Mouse (Mus musculus): Measurements from ENCODE around the gene Ccdc3. TPM values are rescaled to one million over a fixed set of nuclear protein-coding genes. Genes with fewer than 3 reads are reported as not detected.
A peak's percentile ranks its signal among the peaks of the same experiment; 100 is the strongest.

Ccdc3 gene
- polyA plus RNA-seq, 1 experiment = 11.5 TPM

DNA sequence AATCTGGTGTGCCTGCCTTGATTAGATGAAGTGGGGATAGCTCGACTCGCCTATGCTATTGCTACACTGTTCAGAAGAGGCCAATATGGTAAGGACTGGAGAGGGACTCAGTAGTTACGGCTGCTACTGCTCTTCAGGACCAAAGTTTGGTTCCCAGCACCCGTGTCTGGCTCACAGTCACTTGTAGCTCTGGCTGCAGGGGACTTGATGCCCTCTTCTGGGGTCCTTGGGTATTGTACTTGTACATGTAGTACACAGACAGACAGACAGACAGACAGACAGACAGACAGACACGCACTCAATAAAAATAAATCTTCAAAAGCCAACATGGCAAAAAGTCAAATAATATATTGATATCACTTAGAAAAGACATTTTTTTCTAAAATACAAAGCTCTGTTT lies 17.1 kb downstream of the Ccdc3 start:
- H3K27ac ChIP-seq (ENCODE audit: insufficient read depth, low read length) = no peak overlapping the region
- no peak overlapping the region for H3K4me3 ChIP-seq (ENCODE audit: insufficient read depth, low read length)
- TF ChIP-seq CTCF (IDR thresholded peaks at IDR 0.05; ENCODE audit: borderline replicate concordance, insufficient read depth, low read length) (no peak), POLR2A (IDR thresholded peaks at IDR 0.05; ENCODE audit: low read depth, low read length) (no peak)
- H3K4me1 ChIP-seq (ENCODE audit: control insufficient read depth, insufficient read depth, low read length) = no peaks in the 10 kb centered on the region

DNA sequence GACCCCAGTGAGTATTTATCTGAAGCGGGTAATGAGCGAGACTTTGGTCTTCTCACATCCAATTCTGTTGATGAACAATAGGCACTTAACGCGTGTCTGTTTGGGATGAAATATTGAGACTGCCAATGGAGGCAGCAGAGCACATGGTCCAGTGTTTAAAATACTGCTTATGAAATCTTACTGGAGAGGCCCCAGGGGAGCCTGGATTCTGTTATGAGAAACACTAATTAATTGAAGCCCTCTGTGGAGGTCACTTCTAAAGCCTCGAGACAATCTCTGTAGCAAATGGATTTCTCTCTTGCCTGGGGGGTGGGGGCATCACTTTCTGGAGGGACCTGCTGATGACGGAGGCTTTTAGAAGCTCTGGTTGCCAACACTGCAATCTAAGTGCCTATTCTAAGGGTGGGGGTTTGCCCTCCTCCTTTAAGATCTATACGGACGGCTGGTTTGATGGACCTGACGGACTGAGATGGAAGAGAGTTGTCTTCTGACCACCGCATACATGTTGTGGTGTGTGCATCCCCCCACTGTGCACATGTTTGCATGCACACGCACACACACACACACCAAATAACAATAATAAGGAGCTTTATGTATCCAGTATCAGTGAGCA lies 22.8 kb downstream of the Ccdc3 start:
- TF ChIP-seq POLR2A (IDR thresholded peaks at IDR 0.05; ENCODE audit: low read depth, low read length) (no peak), CTCF (IDR thresholded peaks at IDR 0.05; ENCODE audit: borderline replicate concordance, insufficient read depth, low read length) (no peak)
- Histone ChIP-seq H3K27ac (ENCODE audit: insufficient read depth, low read length) (no peak overlapping the region), H3K4me1 (ENCODE audit: control insufficient read depth, insufficient read depth, low read length) (no peaks in the 10 kb centered on the region), H3K4me3 (ENCODE audit: insufficient read depth, low read length) (no peak overlapping the region)

DNA sequence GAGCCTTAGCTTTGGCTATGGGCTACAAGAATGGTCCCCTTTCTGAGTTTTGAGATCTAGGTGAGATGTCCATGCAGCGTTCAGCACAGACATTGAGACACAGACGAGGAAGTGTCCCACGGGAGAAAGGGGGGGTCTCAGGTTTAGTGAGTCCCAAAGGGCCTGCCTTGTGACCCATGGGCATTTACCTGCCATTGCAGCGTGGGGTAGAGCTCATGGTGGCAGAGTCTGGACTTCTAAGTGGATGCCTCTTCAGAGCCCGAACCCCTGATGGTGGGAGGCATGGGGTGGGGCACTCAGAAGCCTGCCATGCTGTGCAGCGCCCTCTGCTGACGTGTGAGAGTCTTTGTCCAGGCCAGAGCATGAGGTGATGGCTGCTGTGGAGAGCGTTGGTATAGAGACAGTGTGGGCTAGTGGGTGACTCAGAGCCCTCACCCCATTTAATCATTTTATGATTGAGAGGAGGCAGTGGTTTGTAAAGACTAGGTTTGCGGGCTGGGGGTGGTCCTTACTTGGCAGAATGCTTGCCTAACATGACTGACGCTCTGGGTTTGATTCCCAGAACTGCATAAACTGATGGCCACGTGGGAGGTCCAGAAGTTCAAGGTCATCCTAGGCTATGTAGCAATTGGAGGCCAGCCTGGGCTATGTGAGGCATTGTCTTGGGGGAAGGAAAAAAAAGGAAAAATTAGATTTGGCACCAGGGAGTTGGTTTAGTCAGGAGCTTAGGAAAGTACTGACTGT lies 23.6 kb downstream of the Ccdc3 start:
- TF ChIP-seq POLR2A (IDR thresholded peaks at IDR 0.05; ENCODE audit: low read depth, low read length) = no peak
- Histone ChIP-seq H3K4me3 (ENCODE audit: insufficient read depth, low read length) (no peak overlapping the region), H3K4me1 (ENCODE audit: control insufficient read depth, insufficient read depth, low read length) (peaks cover 3% of the 10 kb centered on the region; the same call in 1 of the 2 replicates), H3K27ac (ENCODE audit: insufficient read depth, low read length) (no peak overlapping the region)

DNA sequence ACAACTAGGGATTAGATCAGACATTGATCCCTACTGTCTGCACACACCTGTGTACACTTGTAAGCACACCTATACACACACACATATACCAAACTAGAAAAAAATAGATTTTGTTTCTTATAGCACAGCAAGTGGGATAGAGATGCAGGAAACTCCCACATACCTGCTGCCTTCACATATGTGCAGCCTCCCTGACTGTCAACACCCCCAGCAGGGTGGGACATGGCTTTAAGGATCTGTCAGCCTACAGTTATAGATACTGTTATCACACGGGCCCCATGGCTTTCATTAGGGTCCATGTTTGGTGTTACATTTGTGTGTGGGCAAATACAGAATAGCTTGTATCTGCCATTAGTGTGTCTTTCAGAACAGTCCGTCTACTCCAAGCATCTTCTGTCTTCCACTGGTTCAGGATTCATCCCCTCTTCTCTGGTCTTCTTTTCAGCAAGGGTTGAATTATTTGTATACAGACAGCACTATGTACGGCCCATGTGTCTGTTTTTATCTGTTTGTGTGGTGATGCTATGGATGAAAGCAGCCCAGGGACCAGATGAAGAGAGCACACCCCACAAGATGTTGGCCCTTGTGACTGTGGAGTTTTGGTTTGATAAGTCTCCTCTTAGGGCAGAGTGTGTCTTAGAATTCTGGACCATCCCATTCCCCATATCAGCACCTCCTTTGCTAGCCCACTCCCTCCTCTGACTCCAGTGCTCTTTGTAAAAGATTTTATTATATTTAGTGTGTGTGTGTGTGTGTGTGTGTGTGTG lies 24.5 kb downstream of the Ccdc3 start:
- TF ChIP-seq POLR2A (IDR thresholded peaks at IDR 0.05; ENCODE audit: low read depth, low read length) = no peak
- no peak for TF ChIP-seq CTCF (IDR thresholded peaks at IDR 0.05; ENCODE audit: borderline replicate concordance, insufficient read depth, low read length)
- peaks cover 6% of the 10 kb centered on the region; the same call in 1 of the 2 replicates for H3K4me1 ChIP-seq (ENCODE audit: control insufficient read depth, insufficient read depth, low read length)
- no peak overlapping the region for H3K27ac ChIP-seq (ENCODE audit: insufficient read depth, low read length)
- H3K4me3 ChIP-seq (ENCODE audit: insufficient read depth, low read length) = no peak overlapping the region

DNA sequence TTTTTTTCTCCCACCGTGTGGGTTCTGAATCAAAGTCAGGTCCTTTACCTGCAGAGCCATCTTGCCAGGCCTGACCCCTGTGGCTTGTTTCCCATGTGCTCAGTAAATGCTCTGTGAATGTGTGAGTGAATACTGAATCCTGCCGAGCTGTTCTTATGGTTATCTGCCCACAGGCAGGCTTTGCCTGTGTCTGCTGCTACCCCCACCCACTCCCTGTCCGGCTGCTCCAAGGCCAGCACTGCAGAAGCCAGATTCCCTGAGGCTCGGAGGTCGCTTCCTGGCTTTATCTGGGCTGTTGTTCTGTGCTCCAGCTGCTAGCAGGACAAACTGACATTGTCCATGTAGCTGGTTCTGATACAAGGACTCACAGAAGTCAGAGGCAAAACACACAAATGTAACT lies 25.2 kb downstream of the Ccdc3 start:
- Histone ChIP-seq H3K27ac (ENCODE audit: insufficient read depth, low read length) (no peak overlapping the region), H3K4me3 (ENCODE audit: insufficient read depth, low read length) (no peak overlapping the region), H3K4me1 (ENCODE audit: control insufficient read depth, insufficient read depth, low read length) (peaks cover 6% of the 10 kb centered on the region; the same call in 1 of the 2 replicates)
- TF ChIP-seq CTCF (IDR thresholded peaks at IDR 0.05; ENCODE audit: borderline replicate concordance, insufficient read depth, low read length) (no peak), POLR2A (IDR thresholded peaks at IDR 0.05; ENCODE audit: low read depth, low read length) (no peak)

DNA sequence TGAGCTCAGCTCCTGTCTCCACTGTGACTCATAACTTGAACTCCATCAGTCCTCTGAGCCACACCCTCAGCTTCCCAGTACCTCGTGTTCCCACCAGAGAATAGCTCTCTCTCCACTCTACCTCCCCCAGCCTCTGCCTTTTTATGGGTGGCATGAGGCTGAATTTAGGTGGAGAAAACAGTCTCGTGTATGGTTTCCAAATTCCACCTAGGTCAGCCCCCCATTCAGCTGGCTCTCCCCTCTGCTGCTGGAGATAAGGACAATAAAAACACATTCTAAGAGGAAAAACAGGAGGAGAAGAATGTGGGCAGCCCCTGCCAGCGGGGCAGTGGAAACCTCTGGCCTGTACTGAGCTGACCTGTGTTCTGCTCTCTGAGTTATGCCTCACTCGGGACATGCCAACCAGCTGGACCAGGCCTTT lies 28.4 kb downstream of the Ccdc3 start:
- Histone ChIP-seq H3K4me1 (ENCODE audit: control insufficient read depth, insufficient read depth, low read length) (peaks cover 6% of the 10 kb centered on the region; the same call in 1 of the 2 replicates), H3K4me3 (ENCODE audit: insufficient read depth, low read length) (no peak overlapping the region), H3K27ac (ENCODE audit: insufficient read depth, low read length) (0 out of 2 replicates have a peak overlapping the region, but pooled peaks have one; percentile 5)
- TF ChIP-seq CTCF (IDR thresholded peaks at IDR 0.05; ENCODE audit: borderline replicate concordance, insufficient read depth, low read length) = no peak
- TF ChIP-seq POLR2A (IDR thresholded peaks at IDR 0.05; ENCODE audit: low read depth, low read length) = no peak

DNA sequence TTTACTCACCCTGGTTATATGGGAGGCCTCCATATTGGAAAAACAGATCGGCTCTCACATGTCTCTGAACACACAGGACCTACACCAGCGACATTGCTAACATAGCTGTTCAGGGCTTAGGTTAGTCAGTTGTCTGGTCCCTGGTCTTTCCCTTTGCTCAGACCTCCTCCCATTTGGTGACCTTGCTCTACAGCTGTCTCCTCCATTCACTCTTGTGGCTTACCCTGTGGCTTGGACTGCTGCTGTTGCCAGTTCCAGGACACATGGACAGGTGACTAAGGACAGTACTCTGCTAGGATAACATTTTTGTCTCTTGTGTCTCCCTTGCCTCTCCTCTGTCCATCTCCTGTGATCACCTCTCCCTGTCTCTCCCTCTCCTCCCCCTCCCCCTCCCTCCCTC lies 29.2 kb downstream of the Ccdc3 start:
- TF ChIP-seq CTCF (IDR thresholded peaks at IDR 0.05; ENCODE audit: borderline replicate concordance, insufficient read depth, low read length) = no peak
- no peak for TF ChIP-seq POLR2A (IDR thresholded peaks at IDR 0.05; ENCODE audit: low read depth, low read length)
- H3K4me1 ChIP-seq (ENCODE audit: control insufficient read depth, insufficient read depth, low read length) = peaks cover 6% of the 10 kb centered on the region; the same call in 1 of the 2 replicates
- no peak overlapping the region for H3K4me3 ChIP-seq (ENCODE audit: insufficient read depth, low read length)
- no peak overlapping the region for H3K27ac ChIP-seq (ENCODE audit: insufficient read depth, low read length)

DNA sequence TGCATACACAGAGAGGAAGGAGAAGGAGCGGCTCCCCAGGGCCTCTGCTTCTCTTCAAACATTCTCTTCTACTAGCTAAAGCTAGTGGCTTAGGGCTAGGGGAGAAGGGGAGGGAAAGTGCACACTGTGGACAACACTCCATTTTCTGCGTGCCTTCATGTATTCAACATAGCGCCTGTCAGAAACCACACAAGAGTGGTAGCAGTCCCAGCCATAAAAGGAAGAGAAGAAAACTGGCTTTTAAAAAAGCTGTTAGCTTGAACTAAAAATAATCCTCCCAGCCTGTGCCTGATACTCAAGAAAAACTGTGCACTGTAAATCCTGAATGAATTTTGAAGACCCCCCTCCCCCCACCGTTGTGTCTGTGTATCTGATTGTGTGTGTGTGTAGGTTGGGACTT lies 33.2 kb downstream of the Ccdc3 start:
- Histone ChIP-seq H3K4me3 (ENCODE audit: insufficient read depth, low read length) (no peak overlapping the region), H3K4me1 (ENCODE audit: control insufficient read depth, insufficient read depth, low read length) (peaks cover 13% of the 10 kb centered on the region), H3K27ac (ENCODE audit: insufficient read depth, low read length) (no peak overlapping the region)
- TF ChIP-seq CTCF (IDR thresholded peaks at IDR 0.05; ENCODE audit: borderline replicate concordance, insufficient read depth, low read length) = no peak
- no peak for TF ChIP-seq POLR2A (IDR thresholded peaks at IDR 0.05; ENCODE audit: low read depth, low read length)

DNA sequence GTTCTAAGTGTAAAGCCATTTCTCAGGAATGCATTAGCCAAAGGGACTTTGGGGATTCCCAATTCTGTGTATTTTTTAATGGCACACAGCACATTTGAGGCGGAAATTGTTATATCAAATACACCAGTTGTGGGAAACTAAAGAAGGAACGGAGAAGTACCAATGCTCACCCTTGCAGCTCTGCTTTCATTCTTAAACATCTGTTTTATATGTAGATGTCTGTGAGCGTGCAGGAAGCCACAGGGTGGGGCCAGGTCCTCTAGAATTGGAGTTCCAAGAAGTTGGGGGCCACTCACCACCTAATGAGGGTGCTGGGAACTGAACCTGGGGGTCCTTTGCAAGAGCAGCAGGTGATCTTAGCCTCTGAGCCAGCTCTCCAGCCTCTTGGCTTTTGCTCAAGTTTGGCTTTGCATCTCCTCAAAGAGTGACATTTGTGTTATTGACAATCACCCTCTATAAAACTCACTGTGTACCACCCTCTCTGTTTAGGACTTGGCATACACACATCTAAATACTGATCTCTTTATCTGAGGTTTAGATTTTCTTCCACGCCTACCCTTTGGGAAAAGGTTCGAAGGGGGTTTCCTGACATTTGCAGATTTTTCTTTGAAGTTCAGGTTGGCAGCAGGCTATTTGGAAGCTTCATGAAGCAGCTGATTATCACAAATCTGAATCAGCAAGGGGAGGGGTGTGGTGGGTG lies 33.9 kb downstream of the Ccdc3 start:
- Histone ChIP-seq H3K4me1 (ENCODE audit: control insufficient read depth, insufficient read depth, low read length) (peaks cover 13% of the 10 kb centered on the region), H3K27ac (ENCODE audit: insufficient read depth, low read length) (no peak overlapping the region), H3K4me3 (ENCODE audit: insufficient read depth, low read length) (no peak overlapping the region)
- TF ChIP-seq CTCF (IDR thresholded peaks at IDR 0.05; ENCODE audit: borderline replicate concordance, insufficient read depth, low read length) = no peak
- no peak for TF ChIP-seq POLR2A (IDR thresholded peaks at IDR 0.05; ENCODE audit: low read depth, low read length)

Measured in embryonic fibroblast, embryonic 13.5 days (primary cell).